Mouse (Mus musculus): ENCODE measurements around the gene Disp3.

- TF ChIP-seq CTCF (IDR thresholded peaks at IDR 0.05) (no peak), EP300 (IDR thresholded peaks at IDR 0.05) (no peak)
These were observed 42.5 kb upstream of the Disp3 start for GRCm38 (mm10) chr4:148330269-148330668.
